Mouse (Mus musculus): ENCODE results near the gene Ccdc173. TPM values are rescaled to one million over a fixed set of nuclear protein-coding genes. Genes with fewer than 3 reads are reported as not detected.
"Not testable (repeated sequence)": the region's sequence is repeated elsewhere in the genome, so short reads cannot be mapped to it uniquely, and the experiment has no call there.

Gene Ccdc173
- polyA plus RNA-seq, 1 experiment = 0.20 TPM

DNA sequence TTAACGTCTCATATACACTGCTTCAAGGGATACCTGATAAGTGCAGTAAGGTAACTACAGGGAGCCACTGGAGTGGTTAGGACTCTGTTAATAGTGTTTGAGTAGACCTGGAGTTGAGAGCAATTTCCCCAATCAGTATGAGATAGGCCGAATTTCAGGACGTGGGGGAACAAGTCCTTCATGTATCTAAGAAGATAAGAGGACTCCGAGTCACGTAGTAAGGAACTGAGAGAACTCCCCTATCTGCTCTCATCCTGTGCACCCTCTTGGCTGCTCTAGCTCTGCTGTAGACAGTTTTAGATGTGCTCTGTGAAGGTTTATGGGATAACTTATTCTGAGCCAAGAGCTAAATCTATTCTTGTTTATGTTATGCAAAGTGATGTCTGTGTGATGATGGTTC is 27.2 kb upstream of the Ccdc173 start:
- no peak for DNase-seq
- WGBS = 66% methylated on average over 5 of the region's 5 CpGs
- Histone ChIP-seq H3K4me3 (ENCODE audit: insufficient read depth, low read depth, low read length) (no peak overlapping the region), H3K36me3 (ENCODE audit: control insufficient read depth, insufficient read depth, low read length) (no peaks in the 10 kb centered on the region), H3K27ac (ENCODE audit: insufficient read depth, low read depth, low read length) (no peak overlapping the region), H3K4me1 (ENCODE audit: control insufficient read depth, insufficient read depth, low read length) (no peaks in the 10 kb centered on the region), H3K27me3 (replicated peaks; ENCODE audit: control insufficient read depth, insufficient read depth, low read length) (no peaks in the 10 kb centered on the region)
- TF ChIP-seq POLR2A (IDR thresholded peaks at IDR 0.05; ENCODE audit: low read depth, low read length) (no peak), CTCF (conservative IDR thresholded peaks at IDR 0.05; ENCODE audit: insufficient read depth, insufficient read length, low read depth, low read length) (no peak)

DNA sequence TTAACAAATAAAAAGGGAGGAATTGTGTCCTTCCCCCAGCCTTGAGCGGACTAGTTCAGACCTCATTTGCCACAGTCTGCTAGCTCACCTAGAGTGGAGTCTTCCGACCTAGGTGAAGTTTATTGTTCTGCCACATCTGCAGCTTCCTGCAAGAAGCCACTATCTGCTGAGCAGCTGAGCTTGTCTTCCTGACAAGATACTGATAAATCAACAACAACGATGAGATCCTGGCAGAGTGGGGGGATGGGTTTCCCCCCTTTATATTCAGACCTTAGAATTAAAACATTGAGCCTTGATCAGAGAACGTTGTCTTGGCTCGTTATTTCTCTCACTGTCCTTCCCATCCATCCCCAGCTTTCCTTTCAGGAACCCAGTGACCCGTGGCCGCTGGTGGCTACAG is 22.0 kb upstream of the Ccdc173 start:
- not testable (repeated sequence) for H3K27ac ChIP-seq (ENCODE audit: insufficient read depth, low read depth, low read length); H3K27me3 ChIP-seq (replicated peaks; ENCODE audit: control insufficient read depth, insufficient read depth, low read length); H3K4me3 ChIP-seq (ENCODE audit: insufficient read depth, low read depth, low read length); H3K4me1 ChIP-seq (ENCODE audit: control insufficient read depth, insufficient read depth, low read length); DNase-seq; H3K36me3 ChIP-seq (ENCODE audit: control insufficient read depth, insufficient read depth, low read length)
- WGBS = 44% methylated on average over 7 of the region's 7 CpGs

DNA sequence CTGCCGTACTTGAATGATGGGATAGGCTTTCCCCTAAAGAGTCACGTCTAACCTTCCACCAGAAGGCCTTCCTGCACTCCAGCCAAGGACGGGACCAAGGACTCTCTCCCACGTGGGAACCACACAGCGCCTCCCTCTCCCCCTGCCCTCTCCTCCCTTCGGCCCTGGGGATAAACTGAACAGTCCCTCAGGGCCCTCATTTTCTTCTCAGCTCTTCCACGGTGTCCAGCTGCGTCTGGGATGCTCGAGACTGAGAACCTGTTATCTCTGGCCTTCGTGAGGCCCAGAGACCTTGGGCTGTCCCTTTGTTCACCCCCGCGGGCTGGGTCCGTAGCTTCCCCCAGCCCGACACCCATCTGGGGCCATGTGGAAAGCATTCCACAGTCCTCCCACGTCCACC is 20.8 kb upstream of the Ccdc173 start:
- no peaks in the 10 kb centered on the region for H3K36me3 ChIP-seq (ENCODE audit: control insufficient read depth, insufficient read depth, low read length)
- H3K27me3 ChIP-seq (replicated peaks; ENCODE audit: control insufficient read depth, insufficient read depth, low read length) = no peaks in the 10 kb centered on the region
- no peak overlapping the region for H3K27ac ChIP-seq (ENCODE audit: insufficient read depth, low read depth, low read length)
- H3K4me1 ChIP-seq (ENCODE audit: control insufficient read depth, insufficient read depth, low read length) = no peaks in the 10 kb centered on the region
- TF ChIP-seq CTCF (conservative IDR thresholded peaks at IDR 0.05; ENCODE audit: insufficient read depth, insufficient read length, low read depth, low read length) (no peak), POLR2A (IDR thresholded peaks at IDR 0.05; ENCODE audit: low read depth, low read length) (no peak)
- no peak overlapping the region for H3K4me3 ChIP-seq (ENCODE audit: insufficient read depth, low read depth, low read length)
- 74% methylated on average over 15 of the region's 15 CpGs for WGBS
- DNase-seq = no peak

DNA sequence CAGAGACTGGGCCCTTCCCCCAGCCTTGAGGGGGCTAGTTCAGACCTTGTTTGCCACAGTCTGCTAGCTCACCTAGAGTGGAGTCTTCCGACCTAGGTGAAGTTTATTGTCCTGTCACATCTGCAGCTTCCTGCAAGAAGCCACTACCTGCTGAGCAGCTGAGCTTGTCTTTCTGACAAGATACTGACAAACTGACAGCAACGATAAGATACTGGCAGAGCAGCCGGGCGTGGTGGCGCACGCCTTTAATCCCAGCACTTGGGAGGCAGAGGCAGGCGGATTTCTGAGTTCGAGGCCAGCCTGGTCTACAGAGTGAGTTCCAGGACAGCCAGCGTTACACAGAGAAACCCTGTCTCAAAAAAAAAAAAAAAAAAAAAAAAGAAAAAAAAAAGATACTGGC is 15.3 kb upstream of the Ccdc173 start:
- DNase-seq; H3K27ac ChIP-seq (ENCODE audit: insufficient read depth, low read depth, low read length); H3K27me3 ChIP-seq (replicated peaks; ENCODE audit: control insufficient read depth, insufficient read depth, low read length); H3K4me3 ChIP-seq (ENCODE audit: insufficient read depth, low read depth, low read length); H3K4me1 ChIP-seq (ENCODE audit: control insufficient read depth, insufficient read depth, low read length); H3K36me3 ChIP-seq (ENCODE audit: control insufficient read depth, insufficient read depth, low read length): not testable (repeated sequence)
- 87% methylated on average over 9 of the region's 9 CpGs for WGBS

DNA sequence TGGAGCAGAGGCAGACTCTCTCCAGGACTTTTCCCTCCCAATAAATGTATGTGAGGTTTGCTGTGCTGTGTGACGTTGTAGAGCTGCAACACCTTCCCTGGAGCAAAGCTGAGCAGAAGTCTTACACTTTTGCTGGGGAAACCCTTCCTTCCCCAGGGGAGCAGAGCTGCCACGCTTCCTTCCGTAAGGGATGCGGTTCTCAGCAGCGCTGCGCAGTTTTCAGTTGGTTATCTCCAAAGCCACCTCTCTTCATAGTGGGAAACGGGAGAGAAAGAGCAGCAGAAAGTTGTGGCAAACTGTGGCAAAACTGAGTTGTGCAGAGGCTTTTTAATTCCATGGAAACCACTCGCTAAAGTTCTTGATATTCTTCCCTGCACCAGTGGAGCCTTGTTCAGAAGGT is 14.4 kb upstream of the Ccdc173 start:
- WGBS = 83% methylated on average over 8 of the region's 8 CpGs
- no peak for TF ChIP-seq CTCF (conservative IDR thresholded peaks at IDR 0.05; ENCODE audit: insufficient read depth, insufficient read length, low read depth, low read length)
- TF ChIP-seq POLR2A (IDR thresholded peaks at IDR 0.05; ENCODE audit: low read depth, low read length) = no peak
- DNase-seq = no peak
- Histone ChIP-seq H3K27me3 (replicated peaks; ENCODE audit: control insufficient read depth, insufficient read depth, low read length) (no peaks in the 10 kb centered on the region), H3K4me3 (ENCODE audit: insufficient read depth, low read depth, low read length) (no peak overlapping the region), H3K27ac (ENCODE audit: insufficient read depth, low read depth, low read length) (no peak overlapping the region), H3K4me1 (ENCODE audit: control insufficient read depth, insufficient read depth, low read length) (no peaks in the 10 kb centered on the region), H3K36me3 (ENCODE audit: control insufficient read depth, insufficient read depth, low read length) (no peaks in the 10 kb centered on the region)

DNA sequence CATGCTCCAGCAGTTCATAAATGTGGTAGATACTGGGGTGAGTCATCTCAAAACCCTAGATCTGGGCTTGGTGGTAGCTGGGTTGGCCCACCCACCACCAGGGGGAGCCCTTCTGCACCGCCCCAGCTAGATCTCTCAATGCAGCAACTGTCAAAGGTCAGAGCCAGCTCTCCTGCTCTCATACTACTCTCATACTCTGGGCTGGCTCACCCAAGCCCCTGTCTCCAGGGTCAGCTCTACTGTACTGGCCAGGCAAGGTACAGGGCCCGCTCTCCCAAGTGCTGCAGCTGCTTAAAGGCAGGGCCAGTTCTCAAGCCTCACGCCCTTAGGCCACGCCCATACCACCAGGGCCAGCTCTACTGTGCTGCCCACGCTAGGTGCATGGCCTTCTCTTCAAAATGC is 13.5 kb upstream of the Ccdc173 start:
- TF ChIP-seq CTCF (conservative IDR thresholded peaks at IDR 0.05; ENCODE audit: insufficient read depth, insufficient read length, low read depth, low read length) (peak; percentile 78), POLR2A (IDR thresholded peaks at IDR 0.05; ENCODE audit: low read depth, low read length) (no peak)
- no peak overlapping the region for H3K27ac ChIP-seq (ENCODE audit: insufficient read depth, low read depth, low read length)
- WGBS = 68% methylated on average over 5 of the region's 5 CpGs
- no peak overlapping the region for H3K4me3 ChIP-seq (ENCODE audit: insufficient read depth, low read depth, low read length)
- peak; percentile 74 for DNase-seq
- H3K4me1 ChIP-seq (ENCODE audit: control insufficient read depth, insufficient read depth, low read length) = no peaks in the 10 kb centered on the region
- H3K36me3 ChIP-seq (ENCODE audit: control insufficient read depth, insufficient read depth, low read length) = no peaks in the 10 kb centered on the region
- no peaks in the 10 kb centered on the region for H3K27me3 ChIP-seq (replicated peaks; ENCODE audit: control insufficient read depth, insufficient read depth, low read length)

DNA sequence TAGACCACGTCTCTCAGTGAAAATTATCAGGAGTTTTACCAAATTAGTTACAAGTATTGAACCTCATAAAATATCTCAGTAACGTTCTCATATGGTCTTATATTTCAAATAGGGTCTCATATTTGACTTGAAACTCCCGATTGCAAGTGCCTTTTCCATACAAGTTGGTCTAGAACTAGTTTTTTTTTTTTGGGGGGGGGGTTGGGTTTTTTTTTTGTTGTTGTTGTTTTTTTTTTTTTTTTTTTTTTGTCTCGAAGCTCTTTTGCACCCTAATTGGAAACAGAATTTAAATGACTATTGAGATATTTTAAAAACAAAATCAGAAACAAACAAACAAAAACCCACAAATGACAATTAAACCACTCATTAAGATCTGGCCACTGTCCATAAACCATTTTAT is 1.3 kb upstream of the Ccdc173 start:
- Histone ChIP-seq H3K4me3 (ENCODE audit: insufficient read depth, low read depth, low read length) (no peak overlapping the region), H3K27me3 (replicated peaks; ENCODE audit: control insufficient read depth, insufficient read depth, low read length) (no peaks in the 10 kb centered on the region), H3K4me1 (ENCODE audit: control insufficient read depth, insufficient read depth, low read length) (peaks cover 2% of the 10 kb centered on the region; the same call in 1 of the 2 replicates), H3K36me3 (ENCODE audit: control insufficient read depth, insufficient read depth, low read length) (peaks cover 6% of the 10 kb centered on the region), H3K27ac (ENCODE audit: insufficient read depth, low read depth, low read length) (no peak overlapping the region)
- no peak for DNase-seq
- 69% methylated on average over 4 of the region's 4 CpGs for WGBS
- TF ChIP-seq CTCF (conservative IDR thresholded peaks at IDR 0.05; ENCODE audit: insufficient read depth, insufficient read length, low read depth, low read length) (no peak), POLR2A (IDR thresholded peaks at IDR 0.05; ENCODE audit: low read depth, low read length) (no peak)

DNA sequence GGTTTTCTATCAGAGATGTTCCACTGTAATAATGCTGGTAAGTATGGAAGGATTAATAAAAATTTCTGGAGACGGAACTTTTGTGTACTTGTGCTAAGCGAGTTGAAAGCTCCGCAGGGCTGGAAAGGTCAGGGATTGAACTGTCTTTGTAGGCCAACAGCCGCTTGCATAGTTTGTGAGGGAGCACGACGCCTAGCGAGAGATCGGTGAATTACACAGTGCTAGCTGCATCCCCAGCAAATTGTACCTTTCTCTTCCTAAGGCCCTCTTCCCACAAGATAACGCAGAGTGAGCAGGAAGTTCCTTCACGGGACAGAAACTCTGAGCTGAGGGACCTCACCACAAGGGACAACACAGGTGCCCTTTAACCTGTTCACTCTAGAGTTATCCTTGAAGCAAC is 910 bp upstream of the Ccdc173 start:
- peak; percentile 93 for DNase-seq
- Histone ChIP-seq H3K27ac (ENCODE audit: insufficient read depth, low read depth, low read length) (no peak overlapping the region), H3K36me3 (ENCODE audit: control insufficient read depth, insufficient read depth, low read length) (peaks cover 3% of the 10 kb centered on the region), H3K4me1 (ENCODE audit: control insufficient read depth, insufficient read depth, low read length) (peaks cover 2% of the 10 kb centered on the region; the same call in 1 of the 2 replicates), H3K27me3 (replicated peaks; ENCODE audit: control insufficient read depth, insufficient read depth, low read length) (no peaks in the 10 kb centered on the region), H3K4me3 (ENCODE audit: insufficient read depth, low read depth, low read length) (peak overlapping the region; percentile 92)
- 2% methylated on average over 10 of the region's 10 CpGs for WGBS
- TF ChIP-seq POLR2A (IDR thresholded peaks at IDR 0.05; ENCODE audit: low read depth, low read length) = no peak
- peak; percentile 97 for TF ChIP-seq CTCF (conservative IDR thresholded peaks at IDR 0.05; ENCODE audit: insufficient read depth, insufficient read length, low read depth, low read length)
